Mouse (Mus musculus) testis, adult 2 months (tissue): ENCODE data around the gene Arl4c. TPM values are rescaled to one million over a fixed set of nuclear protein-coding genes. Genes with fewer than 3 reads are reported as not detected.

Source experiments
- H3K27ac ChIP-seq: fragments of 200-500 bp; 2 replicates; pipeline ENCODE4 v1.5.1; 2012; ENCODE audit warnings: low read depth, low read length; ENCODE audit not compliant: control insufficient read depth, insufficient read depth
- H3K27me3 ChIP-seq: fragments of 200-500 bp; 2 replicates; pipeline ENCODE4 v1.6.1; 2012; ENCODE audit warnings: mild to moderate bottlenecking, low read length, moderate library complexity; ENCODE audit not compliant: control insufficient read depth, insufficient read depth
- H3K36me3 ChIP-seq: fragments of 200-500 bp; 2 replicates; pipeline ENCODE4 v1.6.1; 2012; ENCODE audit warnings: mild to moderate bottlenecking, low read length; ENCODE audit not compliant: control insufficient read depth, insufficient read depth
- H3K4me1 ChIP-seq: fragments of 200-500 bp; 2 replicates; pipeline ENCODE4 v1.6.1; 2012; ENCODE audit warnings: low read length; ENCODE audit not compliant: control insufficient read depth, insufficient read depth
- H3K4me3 ChIP-seq: fragments of 200-500 bp; 2 replicates; pipeline ENCODE4 v1.5.1; 2012; ENCODE audit warnings: low read depth, mild to moderate bottlenecking, low read length, moderate library complexity, mixed read lengths; ENCODE audit not compliant: control insufficient read depth
- CTCF ChIP-seq: fragments of 200-500 bp; IDR thresholded peaks from 2 replicates; pipeline ENCODE4 v1.5.1; 2012; ENCODE audit warnings: low read depth, mild to moderate bottlenecking, inconsistent platforms, low read length, moderate library complexity; ENCODE audit not compliant: control insufficient read depth, insufficient read depth, insufficient replicate concordance
- POLR2A ChIP-seq: fragments of 200-500 bp; IDR thresholded peaks from 2 replicates; pipeline ENCODE4 v1.6.1; 2012; ENCODE audit warnings: low read depth, mild to moderate bottlenecking, inconsistent platforms, low read length, moderate library complexity; ENCODE audit not compliant: control insufficient read depth
- polyA plus RNA-seq: library from polyadenylated mRNA; depleted of rRNA; stranded (reverse); fragments of >200 nt; gene quantifications from 2 replicates; pipeline ENCODE4 v1.2.3, GENCODE M21; 2012; rRNA removed

The Arl4c gene
- polyA plus RNA-seq, 1 experiment, result 5.2 TPM

DNA sequence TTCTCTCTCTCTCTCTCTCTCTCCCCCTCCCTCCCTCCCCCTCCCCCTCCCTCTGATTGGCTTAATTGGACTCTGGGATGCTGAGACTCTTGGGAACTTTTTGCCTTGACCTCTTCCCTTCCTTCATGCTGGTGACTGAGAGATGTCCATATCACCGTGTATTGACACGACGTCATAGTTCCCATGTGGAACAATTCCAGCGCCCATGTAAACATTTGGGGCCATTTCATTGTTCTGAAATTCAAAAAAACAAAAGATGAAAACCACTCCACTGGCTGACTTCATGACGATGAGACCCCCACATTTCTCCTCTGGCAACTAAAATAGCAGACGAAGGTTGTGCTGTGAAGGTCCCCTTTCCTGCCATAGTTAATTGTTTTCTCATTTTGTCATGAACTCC lies 69.2 kb downstream of the Arl4c start:
- Histone ChIP-seq H3K4me1 (no peaks in the 10 kb centered on the region), H3K4me3 (no peak overlapping the region), H3K27me3 (no peaks in the 10 kb centered on the region), H3K27ac (no peak overlapping the region), H3K36me3 (no peaks in the 10 kb centered on the region)
- TF ChIP-seq CTCF, result no peak
- no peak for TF ChIP-seq POLR2A

DNA sequence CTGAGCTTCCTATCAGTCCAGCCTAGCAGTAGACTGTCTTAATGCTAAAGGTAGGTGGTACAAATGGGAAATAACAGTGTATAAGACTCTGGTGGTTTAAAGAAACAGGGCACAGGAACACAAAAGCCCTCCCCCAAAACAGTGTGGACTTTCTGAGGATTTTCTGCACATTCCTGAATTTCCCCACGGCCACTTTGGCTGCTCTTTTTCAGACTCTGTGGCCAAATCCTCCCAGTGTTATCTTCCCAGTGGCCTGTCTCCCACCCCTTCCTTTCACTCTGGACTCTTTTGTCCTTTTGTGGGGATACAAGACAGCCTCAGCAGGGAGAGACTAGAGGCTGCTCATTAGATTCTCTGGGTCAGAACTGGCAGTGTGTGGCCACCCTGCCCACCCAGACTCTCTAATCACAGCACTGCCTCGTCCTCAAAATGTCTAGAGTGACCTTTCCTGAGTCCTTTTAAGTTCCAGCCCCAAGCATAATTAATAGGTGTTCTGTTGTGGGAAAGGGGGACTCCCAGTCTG lies 72.0 kb downstream of the Arl4c start:
- TF ChIP-seq CTCF (no peak), POLR2A (no peak)
- Histone ChIP-seq H3K4me3 (no peak overlapping the region), H3K36me3 (no peaks in the 10 kb centered on the region), H3K27me3 (no peaks in the 10 kb centered on the region), H3K4me1 (no peaks in the 10 kb centered on the region), H3K27ac (no peak overlapping the region)

DNA sequence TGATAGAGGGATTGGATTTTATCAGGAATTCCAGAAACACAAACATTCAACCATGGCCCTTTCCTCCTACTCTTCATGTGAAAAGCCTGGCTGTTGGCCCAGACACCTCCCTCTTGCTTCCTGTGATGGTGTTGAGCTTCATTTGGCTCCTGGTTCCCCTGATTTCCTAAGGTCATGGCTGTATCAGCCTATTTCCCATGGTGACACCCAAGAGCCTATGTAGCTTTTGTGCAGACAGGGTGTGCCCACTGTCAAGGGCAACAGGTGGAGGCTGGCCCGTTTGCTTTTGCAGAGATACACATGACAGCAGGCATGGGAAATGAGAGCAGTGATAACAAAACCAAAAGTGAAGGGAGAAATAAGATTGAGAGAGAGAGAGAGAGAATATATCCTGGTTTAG lies 76.8 kb downstream of the Arl4c start:
- Histone ChIP-seq H3K4me1 (no peaks in the 10 kb centered on the region), H3K27ac (no peak overlapping the region), H3K36me3 (no peaks in the 10 kb centered on the region), H3K27me3 (no peaks in the 10 kb centered on the region), H3K4me3 (no peak overlapping the region)
- no peak for TF ChIP-seq POLR2A
- no peak for TF ChIP-seq CTCF

DNA sequence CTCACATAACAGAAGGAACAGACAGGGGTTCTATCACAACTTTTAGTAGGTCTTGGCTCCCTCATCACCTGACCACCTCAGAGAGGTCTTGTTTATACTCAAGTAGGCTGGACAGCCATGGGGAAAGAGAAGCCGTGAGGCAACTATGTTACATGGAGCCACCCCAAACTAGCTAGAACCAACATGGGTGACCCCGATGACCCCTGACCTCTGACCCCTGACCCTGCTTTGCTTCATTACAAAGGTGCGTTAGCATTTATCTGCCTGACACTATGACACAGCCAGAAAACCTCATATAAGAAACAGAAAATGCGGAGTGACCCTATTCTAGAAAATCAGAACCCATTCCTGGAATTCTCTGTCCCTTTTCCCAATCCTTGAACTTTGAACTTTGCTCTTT lies 77.6 kb downstream of the Arl4c start:
- no peak for TF ChIP-seq POLR2A
- no peak for TF ChIP-seq CTCF
- Histone ChIP-seq H3K27ac (no peak overlapping the region), H3K27me3 (no peaks in the 10 kb centered on the region), H3K4me3 (no peak overlapping the region), H3K36me3 (no peaks in the 10 kb centered on the region), H3K4me1 (no peaks in the 10 kb centered on the region)

DNA sequence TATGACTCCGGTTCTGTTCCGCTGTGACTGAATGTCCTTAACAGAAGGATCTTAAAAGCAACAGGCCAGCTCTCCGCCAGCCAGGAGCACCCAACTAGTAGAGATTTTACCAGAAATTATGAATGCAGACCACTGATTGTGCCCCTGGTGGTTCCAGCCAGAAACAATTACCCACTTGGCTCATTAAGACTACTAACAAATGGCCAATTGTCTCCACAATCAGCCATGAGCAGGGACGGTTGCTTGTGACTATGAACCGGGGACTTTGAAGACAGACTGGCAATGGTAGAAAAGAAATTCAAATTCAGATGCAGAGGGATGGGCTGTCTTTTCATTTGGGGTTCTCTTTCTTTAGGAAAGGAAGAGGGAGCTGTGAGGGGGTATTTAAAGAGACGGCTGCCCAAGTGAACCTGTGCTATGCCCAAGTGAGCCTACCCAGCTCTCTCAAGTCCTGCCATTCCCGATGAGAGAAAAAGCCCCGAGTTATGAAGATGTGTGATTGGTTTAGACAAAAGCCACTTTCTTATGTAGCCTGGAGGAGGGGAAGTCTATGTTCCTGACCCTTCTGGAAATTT lies 78.4 kb downstream of the Arl4c start:
- H3K4me1 ChIP-seq, result no peaks in the 10 kb centered on the region
- no peak for TF ChIP-seq POLR2A
- no peak for TF ChIP-seq CTCF
- H3K27ac ChIP-seq, result no peak overlapping the region
- H3K4me3 ChIP-seq, result no peak overlapping the region
- H3K27me3 ChIP-seq, result no peaks in the 10 kb centered on the region
- H3K36me3 ChIP-seq, result no peaks in the 10 kb centered on the region

Other genes starting within 250 kb of the Arl4c start
- gene Glrp1, start 192.2 kb downstream of the Arl4c start, polyA plus RNA-seq, result 1.6 and 1.7 TPM in 2 replicates